Mouse (Mus musculus) thymus, postnatal 25 days (tissue): Measurements from ENCODE around the gene Rtn3.

Source experiments
- DNase-seq: peaks from one replicate; pipeline ENCODE4 v3.0.0; 2022

The Rtn3 gene

GRCm38 (mm10) chr19:7377639-7378038, 105.4 kb downstream of the Rtn3 start:
- DNase-seq, result no peak
